Mouse (Mus musculus) thymus, adult 2 months (tissue): ENCODE measurements at regions not wholly inside any gene's neighbourhood (a gene's known extent, or its start where the extent isn't known, plus 50 kb on each side); places are given as distances from the start of the nearest gene placed in this dataset.

Experiments
- CTCF ChIP-seq: fragments of 200-500 bp; IDR thresholded peaks from 2 replicates; pipeline ENCODE4 v1.5.1; 2012; ENCODE audit warnings: mild to moderate bottlenecking, control low read depth, low read length, moderate library complexity, borderline replicate concordance; ENCODE audit not compliant: control insufficient read depth, poor library complexity, insufficient read depth; ENCODE audit errors: extremely low read depth
- POLR2A ChIP-seq: fragments of 200-500 bp; IDR thresholded peaks from 2 replicates; pipeline ENCODE4 v1.6.1; 2012; ENCODE audit warnings: mild to moderate bottlenecking, low read length, control low read depth, moderate library complexity; ENCODE audit not compliant: control insufficient read depth, poor library complexity, insufficient read depth; ENCODE audit errors: extremely low read depth

DNA sequence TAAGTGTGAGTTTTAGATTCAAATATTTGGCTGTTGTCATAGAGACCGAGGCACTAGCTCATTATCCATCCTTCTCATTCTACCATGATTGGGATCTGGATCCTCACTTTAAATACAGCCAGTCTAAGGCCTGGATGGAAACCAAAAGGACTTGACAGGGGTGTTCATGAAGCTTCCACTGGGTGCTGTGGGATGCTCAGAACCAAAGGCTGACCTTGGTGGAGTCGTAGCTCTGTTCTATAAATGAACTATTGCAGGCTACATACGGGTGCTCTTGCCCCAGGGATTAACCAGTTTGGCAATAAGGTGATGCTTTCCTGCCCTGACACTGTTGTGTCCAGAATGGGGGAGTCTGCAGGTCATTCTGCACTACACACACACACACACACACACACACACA lies 410.2 kb upstream of the Mki67 start:
- no peak for TF ChIP-seq CTCF
- TF ChIP-seq POLR2A: no peak
